Mouse (Mus musculus): ENCODE results near the gene Rhou. TPM values are rescaled to one million over a fixed set of nuclear protein-coding genes. Genes with fewer than 3 reads are reported as not detected.

Rhou gene
- total RNA-seq, 1 experiment from 2014 or later: 2.2 TPM

DNA sequence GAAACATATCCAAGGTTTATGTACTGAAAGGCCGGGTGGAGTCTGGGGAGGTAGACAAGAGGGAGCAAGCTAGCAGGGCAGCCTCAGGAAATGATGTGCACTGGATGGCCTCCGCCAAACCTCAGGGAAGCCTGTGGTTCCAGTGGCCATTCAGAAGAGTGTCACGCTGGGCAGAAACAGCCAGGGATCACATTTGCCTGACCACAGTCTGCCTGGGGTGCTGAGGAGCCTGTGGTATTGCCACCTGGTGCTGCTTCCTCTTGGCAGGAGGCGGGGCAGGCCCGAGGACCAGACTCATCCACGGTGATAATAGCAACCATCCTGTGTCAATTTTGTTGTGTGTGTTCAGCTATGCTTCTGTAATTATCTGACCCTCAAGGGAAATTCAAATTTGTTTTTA, 18.9 kb downstream of the Rhou start:
- peak; percentile 69 to 73 for ATAC-seq (replicated peaks in 1 of 2; ENCODE audit: insufficient read depth in 1 of 2, low FRiP score in 2 of 2, low TSS enrichment in 1 of 2, low read depth in 1 of 2, poor library complexity in 2 of 2, severe bottlenecking in 2 of 2)

GRCm38 (mm10) chr8:123675611-123676010, 21.9 kb downstream of the Rhou start:
- no peak for ATAC-seq (replicated peaks in 1 of 2; ENCODE audit: insufficient read depth in 1 of 2, low FRiP score in 2 of 2, low TSS enrichment in 1 of 2, low read depth in 1 of 2, poor library complexity in 2 of 2, severe bottlenecking in 2 of 2)

DNA sequence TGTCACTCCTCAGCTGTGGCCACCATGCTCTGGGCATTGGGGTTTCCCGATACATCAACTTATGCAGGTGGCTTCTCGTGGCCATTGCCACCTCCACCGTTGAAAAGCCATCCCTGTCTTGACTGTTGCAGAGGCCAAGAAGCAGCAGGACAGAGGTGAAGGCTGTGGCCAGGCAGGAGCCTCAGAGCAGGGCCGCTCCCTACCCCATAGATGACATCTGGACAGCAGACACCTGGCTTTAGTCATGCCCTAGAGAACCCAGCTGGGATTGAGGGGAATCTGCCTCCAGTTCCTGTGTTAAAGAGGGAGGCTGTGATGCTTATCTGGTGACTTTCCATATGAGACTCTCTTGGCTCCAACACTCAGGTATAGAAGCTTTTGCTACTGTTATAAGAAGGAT, 24.7 kb downstream of the Rhou start:
- ATAC-seq (replicated peaks in 1 of 2; ENCODE audit: insufficient read depth in 1 of 2, low FRiP score in 2 of 2, low TSS enrichment in 1 of 2, low read depth in 1 of 2, poor library complexity in 2 of 2, severe bottlenecking in 2 of 2): no peak

DNA sequence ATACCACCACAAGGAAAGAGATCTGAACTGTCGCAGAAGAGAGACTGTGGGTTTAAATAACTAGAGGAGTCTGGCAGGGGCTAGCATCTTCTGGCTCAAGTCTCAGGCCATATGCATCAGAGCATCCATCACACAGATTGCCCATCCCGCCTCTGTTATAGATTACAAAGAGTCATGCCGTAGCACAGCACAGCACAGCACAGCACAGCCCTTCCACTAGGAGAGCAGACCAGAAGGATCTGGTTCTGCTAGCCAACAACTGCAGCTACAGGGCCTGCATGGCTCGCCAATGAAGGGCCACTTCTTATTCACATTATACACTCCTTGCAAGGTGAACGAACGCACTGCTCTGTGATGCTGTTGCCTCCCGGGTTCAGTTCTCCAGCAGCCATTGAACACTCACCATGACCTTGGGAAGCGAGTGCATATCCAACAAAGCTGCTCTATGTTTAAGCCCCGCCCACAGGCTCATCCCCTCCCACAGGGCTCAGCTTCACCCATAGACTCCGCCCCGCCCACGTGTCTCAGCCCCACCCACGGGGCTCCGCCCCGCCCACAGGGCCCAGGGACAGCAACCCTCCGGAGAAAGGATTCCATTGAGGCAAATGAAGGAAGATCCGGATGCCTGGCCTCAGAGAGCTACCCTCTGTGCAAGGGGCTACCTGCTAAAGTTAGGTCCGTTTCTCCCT, 28.5 kb downstream of the Rhou start:
- no peak for ATAC-seq (replicated peaks in 1 of 2; ENCODE audit: insufficient read depth in 1 of 2, low FRiP score in 2 of 2, low TSS enrichment in 1 of 2, low read depth in 1 of 2, poor library complexity in 2 of 2, severe bottlenecking in 2 of 2)

- no peak for ATAC-seq (replicated peaks in 1 of 2; ENCODE audit: insufficient read depth in 1 of 2, low FRiP score in 2 of 2, low TSS enrichment in 1 of 2, low read depth in 1 of 2, poor library complexity in 2 of 2, severe bottlenecking in 2 of 2)
Observed at GRCm38 (mm10) chr8:123683321-123683720, 29.6 kb downstream of the Rhou start.

GRCm38 (mm10) chr8:123684806-123685205, 31.1 kb downstream of the Rhou start:
- ATAC-seq (replicated peaks in 1 of 2; ENCODE audit: insufficient read depth in 1 of 2, low FRiP score in 2 of 2, low TSS enrichment in 1 of 2, low read depth in 1 of 2, poor library complexity in 2 of 2, severe bottlenecking in 2 of 2): no peak

- no peak for ATAC-seq (replicated peaks in 1 of 2; ENCODE audit: insufficient read depth in 1 of 2, low FRiP score in 2 of 2, low TSS enrichment in 1 of 2, low read depth in 1 of 2, poor library complexity in 2 of 2, severe bottlenecking in 2 of 2)
Observed at GRCm38 (mm10) chr8:123685477-123685876, 31.7 kb downstream of the Rhou start.

DNA sequence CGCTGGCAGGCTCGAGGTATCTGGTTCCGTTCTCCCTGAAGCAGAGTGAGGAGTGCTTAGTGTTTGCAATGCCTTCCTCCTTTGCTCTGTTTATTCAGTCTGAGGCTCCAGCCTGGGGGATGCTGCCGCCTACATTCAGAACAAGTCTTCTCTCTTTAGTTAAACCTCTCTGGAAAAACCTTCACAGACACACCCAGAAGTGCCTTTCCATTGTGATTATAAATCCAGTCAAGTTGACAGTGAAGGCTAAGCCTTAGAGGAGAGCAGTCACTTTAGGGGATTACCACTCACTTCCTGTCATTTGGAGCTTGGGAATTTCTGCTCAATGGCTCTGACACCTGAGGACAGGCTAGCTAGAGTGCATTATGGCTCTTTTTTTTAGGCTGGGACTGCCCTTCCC, 34.1 kb downstream of the Rhou start:
- ATAC-seq (replicated peaks in 1 of 2; ENCODE audit: insufficient read depth in 1 of 2, low FRiP score in 2 of 2, low TSS enrichment in 1 of 2, low read depth in 1 of 2, poor library complexity in 2 of 2, severe bottlenecking in 2 of 2): no peak

GRCm38 (mm10) chr8:123692165-123692962, 38.6 kb downstream of the Rhou start:
- no peak for ATAC-seq (replicated peaks in 1 of 2; ENCODE audit: insufficient read depth in 1 of 2, low FRiP score in 2 of 2, low TSS enrichment in 1 of 2, low read depth in 1 of 2, poor library complexity in 2 of 2, severe bottlenecking in 2 of 2)

DNA sequence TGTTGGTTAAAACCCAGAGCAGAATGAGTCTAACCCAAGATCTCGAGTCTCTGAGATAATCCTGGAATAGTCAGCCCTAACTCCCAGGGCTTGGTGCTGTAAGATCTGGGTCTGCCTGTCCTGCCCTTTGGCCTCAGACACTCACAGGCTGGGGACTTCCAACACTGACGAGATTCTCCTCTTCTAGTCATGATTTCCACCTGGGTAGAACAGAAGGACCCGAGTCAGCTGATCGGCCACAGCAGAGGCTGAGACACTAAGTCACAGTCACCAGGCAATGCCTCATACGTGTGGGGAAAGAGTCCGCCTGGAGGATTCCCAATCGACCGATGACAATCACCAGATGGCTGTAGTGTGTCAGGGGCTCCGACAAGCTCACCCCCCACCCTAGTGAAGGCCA, 42.4 kb downstream of the Rhou start:
- no peak for ATAC-seq (replicated peaks in 1 of 2; ENCODE audit: insufficient read depth in 1 of 2, low FRiP score in 2 of 2, low TSS enrichment in 1 of 2, low read depth in 1 of 2, poor library complexity in 2 of 2, severe bottlenecking in 2 of 2)

GRCm38 (mm10) chr8:123697329-123697728, 43.6 kb downstream of the Rhou start:
- ATAC-seq (replicated peaks in 1 of 2; ENCODE audit: insufficient read depth in 1 of 2, low FRiP score in 2 of 2, low TSS enrichment in 1 of 2, low read depth in 1 of 2, poor library complexity in 2 of 2, severe bottlenecking in 2 of 2): no peak

- no peak for ATAC-seq (replicated peaks in 1 of 2; ENCODE audit: insufficient read depth in 1 of 2, low FRiP score in 2 of 2, low TSS enrichment in 1 of 2, low read depth in 1 of 2, poor library complexity in 2 of 2, severe bottlenecking in 2 of 2)
Observed at GRCm38 (mm10) chr8:123700399-123701070, 46.8 kb downstream of the Rhou start.

DNA sequence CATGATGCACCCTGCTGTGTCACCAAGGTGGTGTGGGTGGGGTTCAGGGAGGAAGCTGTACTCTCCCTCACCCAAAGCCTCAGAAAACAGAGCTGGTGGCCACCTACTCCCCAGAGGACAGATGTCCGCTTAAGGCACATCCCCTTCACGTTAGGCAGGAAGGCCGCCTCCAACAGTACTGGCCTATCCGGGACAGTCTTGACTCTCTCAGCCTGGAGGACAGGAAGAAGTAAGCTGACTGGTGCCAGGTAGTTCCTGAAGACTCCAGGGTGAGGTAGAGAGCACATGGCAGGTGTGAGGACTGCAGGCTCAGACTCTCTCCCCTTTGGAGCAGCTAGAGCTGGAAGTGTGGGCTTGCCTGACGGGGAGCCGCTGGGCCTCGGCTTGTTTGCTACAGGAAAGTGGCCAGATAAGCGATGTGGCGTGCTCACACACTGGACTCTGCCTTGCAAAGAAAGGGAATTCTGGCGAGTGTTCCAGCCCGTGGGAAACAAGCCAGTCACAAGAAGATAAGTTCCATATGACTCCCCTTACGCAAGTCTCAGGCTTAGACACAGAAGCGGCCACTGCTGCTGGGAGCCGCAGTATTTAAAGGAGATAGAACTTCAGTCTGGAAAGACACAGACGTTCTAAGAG, 48.3 kb downstream of the Rhou start:
- ATAC-seq (replicated peaks in 1 of 2; ENCODE audit: insufficient read depth in 1 of 2, low FRiP score in 2 of 2, low TSS enrichment in 1 of 2, low read depth in 1 of 2, poor library complexity in 2 of 2, severe bottlenecking in 2 of 2): no peak

- ATAC-seq (replicated peaks in 1 of 2; ENCODE audit: insufficient read depth in 1 of 2, low FRiP score in 2 of 2, low TSS enrichment in 1 of 2, low read depth in 1 of 2, poor library complexity in 2 of 2, severe bottlenecking in 2 of 2): no peak
Observed at GRCm38 (mm10) chr8:123705376-123705775, 51.6 kb downstream of the Rhou start.

DNA sequence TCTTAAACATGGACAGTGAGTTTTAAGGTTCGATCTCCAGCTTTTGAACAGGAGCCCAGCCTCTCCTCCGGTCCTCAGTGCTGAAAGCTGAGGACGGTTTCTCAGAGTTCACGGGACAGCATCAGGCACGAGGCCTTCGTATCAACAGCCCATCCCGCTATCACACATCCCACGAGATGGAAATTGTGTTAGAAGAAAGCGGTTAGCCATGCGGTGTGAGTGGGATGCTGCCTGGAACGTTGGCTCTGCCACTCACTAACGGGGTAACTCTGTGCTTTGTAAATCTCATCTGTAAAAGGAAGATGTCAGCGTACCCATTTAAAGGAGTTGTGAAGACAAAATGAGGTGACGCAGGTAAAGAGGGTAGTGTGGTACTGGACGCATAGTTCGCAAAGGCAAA, 53.4 kb downstream of the Rhou start:
- no peak for ATAC-seq (replicated peaks in 1 of 2; ENCODE audit: insufficient read depth in 1 of 2, low FRiP score in 2 of 2, low TSS enrichment in 1 of 2, low read depth in 1 of 2, poor library complexity in 2 of 2, severe bottlenecking in 2 of 2)

GRCm38 (mm10) chr8:123708729-123709128, 55.0 kb downstream of the Rhou start:
- no peak for ATAC-seq (replicated peaks in 1 of 2; ENCODE audit: insufficient read depth in 1 of 2, low FRiP score in 2 of 2, low TSS enrichment in 1 of 2, low read depth in 1 of 2, poor library complexity in 2 of 2, severe bottlenecking in 2 of 2)

DNA sequence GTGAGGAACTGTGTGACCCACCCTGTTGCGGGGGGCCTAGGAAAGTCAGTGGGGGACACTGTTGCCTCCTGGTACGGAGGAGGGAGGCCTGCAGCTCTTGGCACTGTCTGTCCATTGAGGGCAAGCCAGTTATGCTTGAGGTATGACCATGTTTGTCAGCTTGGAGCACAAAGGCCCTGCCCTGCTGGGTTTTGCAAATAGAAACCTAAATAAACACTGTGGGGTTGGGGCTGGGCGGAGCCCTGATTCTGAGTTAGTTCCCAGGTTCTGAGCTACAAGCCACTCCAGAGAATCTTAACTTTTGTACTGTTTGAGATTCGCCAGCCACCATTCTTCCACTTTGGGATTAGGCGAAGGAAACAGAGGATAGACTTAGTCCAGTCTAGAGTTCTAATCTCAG, 56.6 kb downstream of the Rhou start:
- ATAC-seq (replicated peaks in 1 of 2; ENCODE audit: insufficient read depth in 1 of 2, low FRiP score in 2 of 2, low TSS enrichment in 1 of 2, low read depth in 1 of 2, poor library complexity in 2 of 2, severe bottlenecking in 2 of 2): no peak

Data from hematopoietic stem cell, adult 5-6 weeks (primary cell).